Mouse (Mus musculus): ENCODE data around the gene Phkb.

DNA sequence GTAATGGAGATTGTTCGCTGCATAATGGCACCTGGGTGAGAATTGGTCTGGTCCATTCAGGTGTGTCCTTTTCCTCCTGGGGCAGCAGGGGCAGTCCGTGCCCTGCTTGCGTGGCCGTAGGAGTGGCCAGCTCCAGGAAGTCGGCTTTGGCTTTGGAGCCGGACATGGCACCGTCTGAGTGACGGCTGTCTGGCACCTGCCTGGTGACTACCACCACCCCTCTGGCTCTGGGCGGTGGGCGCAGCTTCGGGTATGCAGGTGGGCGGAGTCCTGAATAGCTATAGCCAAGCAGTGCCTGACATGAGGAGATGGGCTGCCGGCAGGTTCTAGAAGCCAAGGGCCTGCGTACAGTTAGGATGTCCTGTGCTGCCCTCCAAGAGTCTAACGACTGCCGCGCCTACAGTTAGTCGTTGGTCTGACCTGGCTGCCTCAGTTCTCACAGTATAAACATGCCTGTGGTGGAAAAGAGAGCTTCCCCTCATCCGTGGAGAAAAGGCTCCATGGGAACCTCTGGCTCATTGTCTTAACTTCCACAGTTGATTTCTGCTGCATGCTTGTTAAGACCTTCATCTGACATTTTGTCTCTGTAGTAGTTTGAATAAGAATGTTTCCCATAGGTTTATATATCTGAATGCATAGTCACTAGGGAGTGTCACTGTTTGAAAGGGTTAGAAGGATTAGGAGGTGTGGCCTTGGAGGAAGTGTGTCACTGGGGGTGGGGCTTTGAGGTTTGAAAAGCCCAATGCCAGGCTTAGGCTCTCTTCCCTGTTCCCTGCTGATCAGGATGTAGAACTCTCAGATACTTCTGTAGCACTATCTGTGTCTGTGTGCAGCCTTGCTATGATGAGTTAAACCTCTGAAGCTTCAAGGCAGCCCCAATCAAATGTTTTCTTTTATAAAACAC is 13.7 kb downstream of the Phkb start:
- TF ChIP-seq CTCF (IDR thresholded peaks at IDR 0.05; ENCODE audit: extremely low read depth, insufficient read length, insufficient replicate concordance, low read depth, low read length) (no peak), POLR2A (IDR thresholded peaks at IDR 0.05; ENCODE audit: low read depth, low read length) (no peak)

All from small intestine, adult 2 months (tissue).